Mouse (Mus musculus): ENCODE measurements around the gene Adra2b. TPM values are rescaled to one million over a fixed set of nuclear protein-coding genes. Genes with fewer than 3 reads are reported as not detected.

Gene Adra2b
- polyA plus RNA-seq, 1 experiment from 2014 or later: 0.88 TPM

DNA sequence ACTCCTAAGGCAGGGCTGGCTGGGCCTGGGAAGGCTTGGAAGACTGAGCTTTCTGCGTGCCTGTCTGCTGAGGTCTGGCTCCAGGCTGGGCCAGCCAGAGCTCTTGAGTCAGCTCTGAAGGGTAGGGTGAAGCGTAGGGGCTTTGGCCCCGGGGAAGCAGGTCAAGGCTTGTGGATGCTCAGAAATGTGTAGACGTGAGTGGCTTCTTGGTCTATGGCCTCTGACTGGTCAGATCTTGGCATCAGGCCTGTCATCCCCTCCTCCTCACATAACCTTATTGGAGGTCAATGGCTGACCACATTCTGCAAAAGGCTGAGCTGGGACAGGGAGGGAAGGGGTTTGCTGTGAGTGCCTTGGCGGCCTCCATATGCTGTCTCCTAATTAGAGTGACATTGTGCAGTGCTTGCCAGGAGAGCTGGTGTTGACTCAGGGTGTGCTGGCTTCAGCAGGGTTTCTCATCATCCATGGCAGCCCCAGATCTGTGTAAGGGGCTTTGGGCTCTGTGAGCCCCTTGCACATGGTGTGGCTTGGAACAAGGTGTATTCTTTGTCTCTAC, 31.7 kb downstream of the Adra2b start:
- 85% methylated on average over 5 of the region's 5 CpGs for WGBS
- no peaks in the 10 kb centered on the region for H3K4me1 ChIP-seq
- H3K9ac ChIP-seq (replicated peaks): no peak overlapping the region
- ATAC-seq (replicated peaks): no peak
- no peak overlapping the region for H3K4me3 ChIP-seq
- H3K36me3 ChIP-seq: no peaks in the 10 kb centered on the region
- H3K4me2 ChIP-seq (replicated peaks): no peak overlapping the region
- H3K27me3 ChIP-seq: no peaks in the 10 kb centered on the region
- no peaks in the 10 kb centered on the region for H3K9me3 ChIP-seq
- no peak overlapping the region for H3K27ac ChIP-seq (replicated peaks)

DNA sequence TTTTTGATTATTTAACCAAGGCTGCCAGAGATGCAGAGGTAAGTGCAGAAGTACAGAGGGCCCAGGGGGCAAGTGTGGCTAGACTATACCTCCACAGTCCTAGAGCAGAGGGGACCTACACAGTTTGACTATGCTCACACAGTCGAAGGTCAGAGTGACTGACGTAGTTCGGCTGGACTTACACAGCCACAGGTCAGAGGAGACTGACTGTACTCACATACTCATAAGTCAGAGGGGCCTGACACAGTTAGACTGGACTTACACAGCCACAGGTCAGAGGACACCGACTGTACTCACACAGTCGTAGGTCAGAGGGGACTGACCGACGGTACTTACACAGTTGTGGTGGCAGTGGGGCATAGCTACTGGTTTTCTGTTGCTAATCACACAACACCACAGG, 35.7 kb downstream of the Adra2b start:
- Histone ChIP-seq H3K27ac (replicated peaks) (no peak overlapping the region), H3K36me3 (no peaks in the 10 kb centered on the region), H3K4me2 (replicated peaks) (no peak overlapping the region), H3K9ac (replicated peaks) (no peak overlapping the region), H3K4me3 (no peak overlapping the region), H3K4me1 (no peaks in the 10 kb centered on the region), H3K9me3 (no peaks in the 10 kb centered on the region), H3K27me3 (no peaks in the 10 kb centered on the region)
- no peak for ATAC-seq (replicated peaks)
- 96% methylated on average over 7 of the region's 7 CpGs for WGBS

DNA sequence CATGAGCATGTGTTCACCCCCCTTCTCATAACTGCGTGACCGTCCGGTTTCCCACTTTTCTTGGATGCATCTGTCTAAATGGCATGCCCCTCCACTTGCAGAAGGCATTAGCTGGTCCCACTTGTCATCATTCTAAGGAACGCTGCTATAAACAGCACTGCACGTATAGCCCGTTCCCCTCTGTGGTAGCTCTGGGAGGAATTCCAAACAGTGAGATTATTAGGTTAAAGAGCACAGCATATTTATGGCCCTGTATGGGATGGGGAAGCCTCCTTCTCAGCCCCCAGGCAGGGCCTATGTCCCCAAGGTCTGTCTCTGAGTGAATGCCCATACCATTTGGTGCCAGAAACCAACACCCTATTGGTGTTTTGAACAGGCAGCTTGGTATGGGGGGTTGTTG, 48.1 kb downstream of the Adra2b start:
- ATAC-seq (replicated peaks): no peak
- no peak overlapping the region for H3K27ac ChIP-seq (replicated peaks)
- no peaks in the 10 kb centered on the region for H3K9me3 ChIP-seq
- no peak overlapping the region for H3K9ac ChIP-seq (replicated peaks)
- no peaks in the 10 kb centered on the region for H3K27me3 ChIP-seq
- no peaks in the 10 kb centered on the region for H3K4me1 ChIP-seq
- no peak overlapping the region for H3K4me3 ChIP-seq
- no peak overlapping the region for H3K4me2 ChIP-seq (replicated peaks)
- no peaks in the 10 kb centered on the region for H3K36me3 ChIP-seq
- WGBS: 92% methylated on average over 6 of the region's 6 CpGs

DNA sequence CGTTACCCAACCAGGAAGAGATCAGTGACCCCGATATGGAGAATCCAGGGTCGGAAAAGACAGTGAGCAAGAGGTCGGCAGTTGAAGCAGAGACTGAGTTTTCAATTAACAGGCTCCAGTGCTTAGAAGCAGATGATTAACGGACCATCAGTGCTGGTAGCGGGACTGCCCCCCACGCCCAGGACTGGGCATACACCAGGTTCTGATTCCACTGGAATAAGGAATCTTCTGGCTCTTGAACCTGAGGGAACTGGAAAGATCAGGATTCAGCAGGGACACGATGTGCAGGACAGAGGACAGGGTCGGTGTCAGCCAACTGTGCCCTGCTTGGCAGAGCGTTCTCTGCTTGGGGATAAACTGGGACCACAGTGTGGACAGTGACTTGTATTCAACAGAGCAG, 52.8 kb downstream of the Adra2b start:
- Histone ChIP-seq H3K27ac (replicated peaks) (no peak overlapping the region), H3K4me3 (no peak overlapping the region), H3K9ac (replicated peaks) (no peak overlapping the region), H3K36me3 (no peaks in the 10 kb centered on the region), H3K4me1 (no peaks in the 10 kb centered on the region), H3K27me3 (no peaks in the 10 kb centered on the region), H3K9me3 (no peaks in the 10 kb centered on the region), H3K4me2 (replicated peaks) (no peak overlapping the region)
- 74% methylated on average over 10 of the region's 10 CpGs for WGBS
- ATAC-seq (replicated peaks): no peak

DNA sequence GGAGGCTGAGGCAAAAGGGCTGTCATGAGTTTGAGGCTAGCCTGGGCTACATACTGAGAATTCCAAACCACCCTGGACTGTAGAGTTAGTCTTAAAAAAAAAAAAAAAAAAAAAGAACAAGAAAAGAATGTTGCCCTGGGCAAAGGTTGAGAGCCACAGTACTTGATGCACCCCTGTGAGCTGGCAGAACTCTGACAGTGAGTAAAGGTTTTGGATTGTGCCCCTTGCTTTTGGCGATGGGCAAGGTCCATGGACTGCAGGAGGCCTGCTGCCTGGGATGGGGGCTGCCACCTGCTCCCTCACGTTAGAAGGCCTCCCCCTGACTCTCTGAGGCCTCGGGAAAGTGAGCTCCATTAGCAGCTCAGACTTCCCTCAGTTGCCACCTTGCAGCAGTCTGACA, 53.7 kb downstream of the Adra2b start:
- WGBS: 50% methylated on average over 3 of the region's 3 CpGs
- ATAC-seq (replicated peaks): no peak

More for the DNA sequence above, 53.7 kb downstream of the Adra2b start:
- no peaks in the 10 kb centered on the region for H3K27me3 ChIP-seq
- H3K27ac ChIP-seq (replicated peaks): no peak overlapping the region
- no peaks in the 10 kb centered on the region for H3K4me1 ChIP-seq
- no peaks in the 10 kb centered on the region for H3K9me3 ChIP-seq
- no peak overlapping the region for H3K4me3 ChIP-seq
- no peak overlapping the region for H3K9ac ChIP-seq (replicated peaks)
- H3K36me3 ChIP-seq: no peaks in the 10 kb centered on the region
- H3K4me2 ChIP-seq (replicated peaks): no peak overlapping the region

Other genes with a start within 250 kb of the Adra2b start
- 38.4 and 41.0 TPM in 2 replicates for gene Ncaph, start 229.3 kb upstream of the Adra2b start, polyA plus RNA-seq (2015; fragmentation: Nextera tagmentation; extraction: Ambion mirVana)
- gene Itpripl1, start 219.8 kb upstream of the Adra2b start, polyA plus RNA-seq (2015; fragmentation: Nextera tagmentation; extraction: Ambion mirVana): 15.5 and 17.2 TPM in 2 replicates
- 1.3 and 1.7 TPM in 2 replicates for gene 1810024B03Rik, start 154.9 kb upstream of the Adra2b start, polyA plus RNA-seq (2015; fragmentation: Nextera tagmentation; extraction: Ambion mirVana)
- gene Snrnp200, start 154.8 kb upstream of the Adra2b start, polyA plus RNA-seq (2015; fragmentation: Nextera tagmentation; extraction: Ambion mirVana): 57.0 and 59.8 TPM in 2 replicates
- gene Ciao1, start 115.4 kb upstream of the Adra2b start, polyA plus RNA-seq (2015; fragmentation: Nextera tagmentation; extraction: Ambion mirVana): 67.6 and 70.0 TPM in 2 replicates
- gene Tmem127, start 115.3 kb upstream of the Adra2b start, polyA plus RNA-seq (2015; fragmentation: Nextera tagmentation; extraction: Ambion mirVana): 46.4 and 51.0 TPM in 2 replicates
- 94.7 and 99.8 TPM in 2 replicates for gene Stard7, start 93.0 kb upstream of the Adra2b start, polyA plus RNA-seq (2015; fragmentation: Nextera tagmentation; extraction: Ambion mirVana)
- 7.4 and 7.7 TPM in 2 replicates for gene Dusp2, start 27.0 kb upstream of the Adra2b start, polyA plus RNA-seq (2015; fragmentation: Nextera tagmentation; extraction: Ambion mirVana)
- not detected in 2 replicates for gene Astl, start 24.6 kb upstream of the Adra2b start, polyA plus RNA-seq (2015; fragmentation: Nextera tagmentation; extraction: Ambion mirVana)
- 0.09 TPM in 1 of 2 replicates, not detected in the other for gene Gpat2, start 62.0 kb downstream of the Adra2b start, polyA plus RNA-seq (2015; fragmentation: Nextera tagmentation; extraction: Ambion mirVana)
- gene Fahd2a, start 81.4 kb downstream of the Adra2b start, polyA plus RNA-seq (2015; fragmentation: Nextera tagmentation; extraction: Ambion mirVana): 29.9 and 33.1 TPM in 2 replicates
- gene Kcnip3, start 158.9 kb downstream of the Adra2b start, polyA plus RNA-seq (2015; fragmentation: Nextera tagmentation; extraction: Ambion mirVana): 8.3 and 8.6 TPM in 2 replicates
- not detected in 2 replicates for gene Prom2, start 178.3 kb downstream of the Adra2b start, polyA plus RNA-seq (2015; fragmentation: Nextera tagmentation; extraction: Ambion mirVana)
- gene Zfp661, start 223.9 kb downstream of the Adra2b start, polyA plus RNA-seq (2015; fragmentation: Nextera tagmentation; extraction: Ambion mirVana): 10.3 and 11.0 TPM in 2 replicates
- gene Mrps5, start 224.0 kb downstream of the Adra2b start, polyA plus RNA-seq (2015; fragmentation: Nextera tagmentation; extraction: Ambion mirVana): 181 and 189 TPM in 2 replicates